15 mouse cellular contexts compared by ENCODE assay signal in the genomic region with DNA sequence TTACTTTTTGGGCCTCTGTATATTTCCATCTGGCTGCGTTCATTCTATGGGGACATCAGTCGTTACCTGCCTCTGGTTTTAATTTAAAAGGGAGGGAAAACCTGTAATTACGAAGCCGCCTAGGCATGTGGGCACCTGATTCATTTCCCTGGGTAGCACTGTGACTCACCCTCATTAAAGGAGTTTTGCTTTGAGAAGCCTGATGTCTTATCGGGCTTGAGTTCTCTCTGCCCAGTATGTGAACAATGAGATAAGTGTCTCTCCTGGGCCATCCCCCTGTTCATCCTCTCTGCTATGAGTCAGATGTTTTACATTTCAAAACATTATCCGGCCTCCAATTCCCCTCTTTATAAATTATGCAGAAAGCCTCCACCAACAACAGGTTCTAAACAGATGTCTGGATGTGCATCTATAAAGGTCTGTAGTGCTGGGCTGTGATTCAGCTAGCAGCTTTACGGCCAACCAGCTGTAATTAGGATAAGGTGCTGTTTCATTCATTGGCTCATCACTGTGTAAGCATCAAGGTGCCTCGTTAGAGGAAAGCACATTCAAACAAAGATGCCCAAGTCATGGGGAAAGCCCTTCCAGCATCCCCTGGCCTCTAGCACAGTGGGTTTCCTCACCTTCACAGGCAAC.
DNase-seq lines count a peak whose midpoint lies in the region; ATAC-seq and TF ChIP-seq lines count a peak whose summit lies in the region.
"Had no signal": no experiment of that assay in that cellular context is flagged by ENCODE, and none has a peak within 500 bp of the region (broad histone marks: within the 10 kb centered on the region; RNA-seq: fewer than 3 reads in every experiment).

No protein-coding gene starts in this region.

- peak; percentile 14 for DNase-seq in layer of hippocampus, adult 9-11 months
- no peak for DNase-seq in layer of hippocampus, postnatal 25 days (ENCODE audit: extremely low spot score in 1 of 2, low spot score in 1 of 2)
- peak; percentile 9 for DNase-seq in NIH3T3 (ENCODE audit: low read depth)
- DNase-seq in forebrain, postnatal 0 days = no peak
- DNase-seq in midbrain, postnatal 0 days (ENCODE audit: low spot score) = peak; percentile 21
- no peak for DNase-seq in kidney, adult 2 months
- DNase-seq in adipocyte (ENCODE audit: low spot score) = no peak
- DNase-seq: adrenal gland, postnatal 25 days; cerebellum, adult 11-12 months; gastrocnemius, postnatal 36 days; kidney, postnatal 36 days; lung, adult 2 months had no signal

- H3K4me1 ChIP-seq in forebrain, postnatal 0 days (ENCODE audit: insufficient read depth) = no peaks in the 10 kb centered on the region
- H3K4me1 ChIP-seq in midbrain, postnatal 0 days (ENCODE audit: insufficient read depth, low read length) = no peaks in the 10 kb centered on the region
- no peaks in the 10 kb centered on the region for H3K4me1 ChIP-seq in kidney, adult 2 months (ENCODE audit: control insufficient read depth, insufficient read depth, low read length)
- H3K4me1 ChIP-seq: neural tube, embryonic 12.5 days had no signal

- TF ChIP-seq CTCF in forebrain, postnatal 0 days (IDR thresholded peaks at IDR 0.05; ENCODE audit: low read depth) = no peak
- TF ChIP-seq CTCF in midbrain, postnatal 0 days (IDR thresholded peaks at IDR 0.05) = no peak
- no peak for TF ChIP-seq CTCF in kidney, adult 2 months (conservative IDR thresholded peaks at IDR 0.05; ENCODE audit: insufficient read depth, insufficient read length, low read depth, low read length)

- no peak overlapping the region for H3K27ac ChIP-seq in forebrain, postnatal 0 days (ENCODE audit: low read depth, low read length)
- H3K27ac ChIP-seq in midbrain, postnatal 0 days (ENCODE audit: low read depth, low read length) = no peak overlapping the region
- H3K27ac ChIP-seq in kidney, adult 2 months (ENCODE audit: insufficient read depth, low read depth, low read length) = no peak overlapping the region
- H3K27ac ChIP-seq: limb, embryonic 13.5 days; neural tube, embryonic 12.5 days; stomach, postnatal 0 days had no signal

- no peak overlapping the region for H3K9ac ChIP-seq in forebrain, postnatal 0 days
- H3K9ac ChIP-seq in midbrain, postnatal 0 days (replicated peaks; ENCODE audit: low read length, poor library complexity, severe bottlenecking) = no peak overlapping the region
- H3K9ac ChIP-seq: limb, embryonic 13.5 days; neural tube, embryonic 12.5 days had no signal

- no peaks in the 10 kb centered on the region for H3K36me3 ChIP-seq in forebrain, postnatal 0 days (ENCODE audit: insufficient read depth)
- no peaks in the 10 kb centered on the region for H3K36me3 ChIP-seq in midbrain, postnatal 0 days (ENCODE audit: insufficient read depth, low read length)
- no peaks in the 10 kb centered on the region for H3K36me3 ChIP-seq in kidney, adult 2 months (ENCODE audit: control insufficient read depth, insufficient read depth, low read length)
- H3K36me3 ChIP-seq: limb, embryonic 13.5 days; neural tube, embryonic 12.5 days had no signal

- no peak overlapping the region for H3K4me2 ChIP-seq in forebrain, postnatal 0 days (ENCODE audit: low read depth)
- H3K4me2 ChIP-seq in midbrain, postnatal 0 days (ENCODE audit: low read depth, low read length, poor library complexity, severe bottlenecking) = no peak overlapping the region
- H3K4me2 ChIP-seq: limb, embryonic 13.5 days; neural tube, embryonic 12.5 days had no signal

- WGBS in forebrain, postnatal 0 days = 31% methylated on average over 8 of the region's 8 CpGs
- WGBS in midbrain, postnatal 0 days = 45% methylated on average over 8 of the region's 8 CpGs
- WGBS in kidney, adult 2 months = 65% methylated on average over 8 of the region's 8 CpGs

- peak; percentile 45 for ATAC-seq in forebrain, postnatal 0 days
- ATAC-seq in midbrain, postnatal 0 days (ENCODE audit: low FRiP score) = peak; percentile 58; the same call in 1 of the 2 replicates

- no peaks in the 10 kb centered on the region for H3K27me3 ChIP-seq in forebrain, postnatal 0 days (ENCODE audit: insufficient read depth, low read length)
- H3K27me3 ChIP-seq in midbrain, postnatal 0 days (ENCODE audit: insufficient read depth, low read length) = no peaks in the 10 kb centered on the region
- no peaks in the 10 kb centered on the region for H3K27me3 ChIP-seq in kidney, adult 2 months (replicated peaks; ENCODE audit: control insufficient read depth, insufficient read depth, low read length)
- H3K27me3 ChIP-seq: limb, embryonic 13.5 days; neural tube, embryonic 12.5 days had no signal

- no peak overlapping the region for H3K4me3 ChIP-seq in forebrain, postnatal 0 days (ENCODE audit: low read depth, low read length)
- H3K4me3 ChIP-seq in midbrain, postnatal 0 days (ENCODE audit: low read depth, low read length) = no peak overlapping the region
- H3K4me3 ChIP-seq in kidney, adult 2 months (ENCODE audit: insufficient read depth, low read depth, low read length) = no peak overlapping the region
- H3K4me3 ChIP-seq: limb, embryonic 13.5 days; neural tube, embryonic 12.5 days had no signal

- H3K9me3 ChIP-seq in forebrain, postnatal 0 days (ENCODE audit: low read length) = no peaks in the 10 kb centered on the region
- H3K9me3 ChIP-seq in midbrain, postnatal 0 days (ENCODE audit: low read length) = no peaks in the 10 kb centered on the region
- H3K9me3 ChIP-seq: limb, embryonic 13.5 days; neural tube, embryonic 12.5 days had no signal

- no peak for TF ChIP-seq POLR2A in kidney, adult 2 months (IDR thresholded peaks at IDR 0.05; ENCODE audit: low read depth, low read length)

Comparison
In these comparisons a context has a peak if more than half of its experiments do, and no peak if none do; other contexts are left out.
1. DNase-seq: peak in layer of hippocampus, adult 9-11 months (single experiment), NIH3T3 (single experiment) and midbrain, postnatal 0 days (single experiment); none in layer of hippocampus, postnatal 25 days (0 of 2), forebrain, postnatal 0 days (single experiment), kidney, adult 2 months (single experiment) and adipocyte (single experiment).